Mouse (Mus musculus) embryo, embryonic 11.5 days (tissue): ENCODE data around the gene Cdkl3.
"Not testable (repeated sequence)": the region's sequence is repeated elsewhere in the genome, so short reads cannot be mapped to it uniquely, and the experiment has no call there.

Experiments
- DNase-seq: peaks from one replicate; pipeline ENCODE4 v3.0.0-alpha.2; 2012; ENCODE audit warnings: low read depth, low spot score

Gene Cdkl3

GRCm38 (mm10) chr11:52077939-52078338, 73.9 kb downstream of the Cdkl3 start:
- DNase-seq, result no peak

- peak; percentile 34 for DNase-seq
Measured at GRCm38 (mm10) chr11:52079978-52080377, 76.0 kb downstream of the Cdkl3 start.

- no peak for DNase-seq
Measured at GRCm38 (mm10) chr11:52080656-52081055, 76.6 kb downstream of the Cdkl3 start.

- DNase-seq, result no peak
Measured at GRCm38 (mm10) chr11:52085857-52086203, 81.8 kb downstream of the Cdkl3 start.

GRCm38 (mm10) chr11:52086204-52086864, 82.3 kb downstream of the Cdkl3 start:
- no peak for DNase-seq

GRCm38 (mm10) chr11:52089291-52089690, 85.3 kb downstream of the Cdkl3 start:
- DNase-seq, result no peak

GRCm38 (mm10) chr11:52091261-52091660, 87.2 kb downstream of the Cdkl3 start:
- DNase-seq, result no peak

GRCm38 (mm10) chr11:52094568-52094967, 90.5 kb downstream of the Cdkl3 start:
- no peak for DNase-seq

GRCm38 (mm10) chr11:52097016-52097415, 93.0 kb downstream of the Cdkl3 start:
- no peak for DNase-seq

- DNase-seq, result no peak
Measured at GRCm38 (mm10) chr11:52097596-52097995, 93.6 kb downstream of the Cdkl3 start.

- DNase-seq, result peak; percentile 99
Measured at GRCm38 (mm10) chr11:52098398-52098946, 94.5 kb downstream of the Cdkl3 start, which contains the start of gene Ppp2ca. Gene Ppp2ca, plus strand, starts transcription at chr11:52098681.

GRCm38 (mm10) chr11:52099031-52099761, 95.2 kb downstream of the Cdkl3 start:
- DNase-seq, result peak; percentile 77

- DNase-seq, result no peak
Measured at GRCm38 (mm10) chr11:52099771-52100219, 95.8 kb downstream of the Cdkl3 start.

- no peak for DNase-seq
Measured at GRCm38 (mm10) chr11:52102977-52103376, 99.0 kb downstream of the Cdkl3 start.

- DNase-seq, result no peak
Measured at GRCm38 (mm10) chr11:52105503-52105902, 101.5 kb downstream of the Cdkl3 start.

GRCm38 (mm10) chr11:52106037-52106436, 102.0 kb downstream of the Cdkl3 start:
- no peak for DNase-seq

- no peak for DNase-seq
Measured at GRCm38 (mm10) chr11:52106438-52106837, 102.4 kb downstream of the Cdkl3 start.

GRCm38 (mm10) chr11:52108796-52109195, 104.8 kb downstream of the Cdkl3 start:
- no peak for DNase-seq

- DNase-seq, result no peak
Measured at GRCm38 (mm10) chr11:52109421-52109820, 105.4 kb downstream of the Cdkl3 start.

- no peak for DNase-seq
Measured at GRCm38 (mm10) chr11:52115479-52115878, 111.5 kb downstream of the Cdkl3 start.

- DNase-seq, result not testable (repeated sequence)
Measured at GRCm38 (mm10) chr11:52116117-52116516, 112.1 kb downstream of the Cdkl3 start.

- no peak for DNase-seq
Measured at GRCm38 (mm10) chr11:52117156-52117555, 113.1 kb downstream of the Cdkl3 start.

- not testable (repeated sequence) for DNase-seq
Measured at GRCm38 (mm10) chr11:52120415-52120814, 116.4 kb downstream of the Cdkl3 start.
